Mouse (Mus musculus): ENCODE measurements around the gene Ston1. TPM values are rescaled to one million over a fixed set of nuclear protein-coding genes. Genes with fewer than 3 reads are reported as not detected.

The Ston1 gene
- polyA plus RNA-seq, 1 experiment = 43.1 TPM

DNA sequence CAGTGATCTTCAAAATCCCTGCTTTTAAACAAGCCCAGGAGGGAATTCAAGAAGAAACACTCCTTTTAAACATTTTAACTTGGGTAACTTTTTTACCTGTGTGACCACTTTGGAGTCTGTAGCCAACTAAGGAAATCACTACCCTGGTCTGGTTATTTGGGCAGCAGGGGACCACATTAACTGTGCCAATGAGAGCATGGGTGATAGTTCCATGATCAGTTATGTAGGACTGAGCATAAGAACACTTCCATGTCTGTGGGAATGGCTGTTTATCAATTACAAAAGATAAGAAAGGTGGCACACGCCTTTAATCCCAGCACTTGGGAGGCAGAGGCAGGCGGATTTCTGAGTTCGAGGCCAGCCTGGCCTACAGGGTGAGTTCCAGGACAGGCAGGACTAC lies 49.7 kb downstream of the Ston1 start:
- Histone ChIP-seq H3K4me1 (ENCODE audit: control insufficient read depth, insufficient read depth, low read length) (no peaks in the 10 kb centered on the region), H3K4me3 (replicated peaks; ENCODE audit: extremely low read depth, low read depth, low read length) (no peak overlapping the region)
- 90% methylated on average over 3 of the region's 3 CpGs for WGBS
- no peak for DNase-seq
- TF ChIP-seq POLR2A (IDR thresholded peaks at IDR 0.05; ENCODE audit: borderline replicate concordance, extremely low read depth, low read depth, low read length) (no peak), CTCF (IDR thresholded peaks at IDR 0.05; ENCODE audit: insufficient read depth, low read length) (no peak)

DNA sequence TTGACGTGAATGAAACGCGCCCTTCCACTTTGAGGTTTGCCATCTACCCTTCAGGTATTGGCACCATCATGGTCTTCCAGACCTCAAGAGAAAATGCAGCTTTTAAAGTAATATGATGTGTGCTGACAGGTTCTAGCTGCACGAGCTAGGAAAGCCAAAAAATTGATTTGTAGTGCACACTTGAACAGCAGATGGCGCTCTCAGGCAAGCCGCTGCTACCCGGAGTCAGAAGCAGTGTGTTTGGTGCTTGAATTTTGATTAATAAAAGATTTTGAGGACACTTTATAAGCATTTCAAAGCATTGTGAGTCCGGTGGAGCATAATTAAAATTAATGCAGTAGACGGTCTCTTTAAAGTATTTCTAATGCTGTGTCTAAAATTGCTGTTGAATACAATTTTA lies 54.5 kb downstream of the Ston1 start:
- DNase-seq = peak; percentile 55
- Histone ChIP-seq H3K4me1 (ENCODE audit: control insufficient read depth, insufficient read depth, low read length) (no peaks in the 10 kb centered on the region), H3K4me3 (replicated peaks; ENCODE audit: extremely low read depth, low read depth, low read length) (no peak overlapping the region)
- WGBS = 6% methylated on average over 9 of the region's 9 CpGs
- TF ChIP-seq POLR2A (IDR thresholded peaks at IDR 0.05; ENCODE audit: borderline replicate concordance, extremely low read depth, low read depth, low read length) (no peak), CTCF (IDR thresholded peaks at IDR 0.05; ENCODE audit: insufficient read depth, low read length) (peak; percentile 85)

DNA sequence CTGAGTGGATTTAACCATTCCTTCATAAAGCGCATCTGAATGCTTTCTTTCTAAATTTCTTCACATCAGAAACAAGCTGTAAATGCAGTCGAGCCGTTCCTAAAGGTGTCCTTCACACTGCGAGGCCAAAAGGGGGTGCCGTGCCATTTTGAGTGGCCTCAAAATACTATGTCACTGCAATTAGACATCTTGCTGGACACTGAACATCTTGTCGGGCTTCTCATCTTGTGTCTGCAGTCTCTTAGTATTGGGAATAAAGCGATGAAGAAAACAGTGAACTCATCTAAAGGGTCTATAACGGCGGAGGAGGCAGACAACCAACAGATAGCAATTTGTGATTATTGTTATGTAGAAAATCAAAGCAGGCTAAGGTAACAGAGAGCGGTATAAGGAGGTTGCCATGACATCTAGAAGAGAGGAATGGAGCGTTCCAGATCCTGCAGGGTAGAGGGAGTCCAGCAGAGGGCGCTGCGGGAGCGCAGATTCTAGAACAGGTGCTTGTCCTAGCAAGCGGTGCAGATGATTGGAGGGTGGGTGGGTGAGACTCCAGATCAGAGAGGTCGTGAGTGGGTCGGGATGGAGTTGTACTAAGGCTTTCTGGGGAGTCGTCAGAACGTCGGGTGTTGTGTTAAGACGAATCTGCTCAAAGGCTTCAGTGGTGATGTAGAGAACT lies 55.4 kb downstream of the Ston1 start:
- TF ChIP-seq POLR2A (IDR thresholded peaks at IDR 0.05; ENCODE audit: borderline replicate concordance, extremely low read depth, low read depth, low read length) (no peak), CTCF (IDR thresholded peaks at IDR 0.05; ENCODE audit: insufficient read depth, low read length) (peak; percentile 85)
- WGBS = 19% methylated on average over 21 of the region's 21 CpGs
- H3K4me1 ChIP-seq (ENCODE audit: control insufficient read depth, insufficient read depth, low read length) = no peaks in the 10 kb centered on the region
- H3K4me3 ChIP-seq (replicated peaks; ENCODE audit: extremely low read depth, low read depth, low read length) = no peak overlapping the region
- peak; percentile 68 for DNase-seq

DNA sequence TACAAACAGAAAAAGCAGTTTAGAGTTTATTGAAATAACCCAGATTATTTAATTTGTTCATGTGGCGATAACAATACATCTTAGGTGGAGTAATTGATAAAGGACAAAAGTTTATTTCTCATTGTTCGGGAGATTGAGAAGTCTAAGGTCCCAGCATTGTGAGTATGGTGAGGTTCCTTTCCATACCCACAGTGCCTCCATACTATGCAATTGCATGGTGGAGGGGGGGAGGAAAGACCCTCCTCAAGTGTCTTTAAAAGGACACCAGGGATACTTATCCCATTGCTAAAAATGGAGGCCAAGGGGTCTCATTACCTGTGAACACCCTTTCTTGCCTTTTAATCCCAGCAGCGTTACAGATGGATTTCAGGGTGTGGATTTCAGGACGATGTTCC lies 55.9 kb downstream of the Ston1 start:
- DNase-seq = no peak
- TF ChIP-seq CTCF (IDR thresholded peaks at IDR 0.05; ENCODE audit: insufficient read depth, low read length) (no peak), POLR2A (IDR thresholded peaks at IDR 0.05; ENCODE audit: borderline replicate concordance, extremely low read depth, low read depth, low read length) (no peak)
- WGBS = 80% methylated on average over 4 of the region's 4 CpGs
- H3K4me3 ChIP-seq (replicated peaks; ENCODE audit: extremely low read depth, low read depth, low read length) = no peak overlapping the region
- H3K4me1 ChIP-seq (ENCODE audit: control insufficient read depth, insufficient read depth, low read length) = no peaks in the 10 kb centered on the region

DNA sequence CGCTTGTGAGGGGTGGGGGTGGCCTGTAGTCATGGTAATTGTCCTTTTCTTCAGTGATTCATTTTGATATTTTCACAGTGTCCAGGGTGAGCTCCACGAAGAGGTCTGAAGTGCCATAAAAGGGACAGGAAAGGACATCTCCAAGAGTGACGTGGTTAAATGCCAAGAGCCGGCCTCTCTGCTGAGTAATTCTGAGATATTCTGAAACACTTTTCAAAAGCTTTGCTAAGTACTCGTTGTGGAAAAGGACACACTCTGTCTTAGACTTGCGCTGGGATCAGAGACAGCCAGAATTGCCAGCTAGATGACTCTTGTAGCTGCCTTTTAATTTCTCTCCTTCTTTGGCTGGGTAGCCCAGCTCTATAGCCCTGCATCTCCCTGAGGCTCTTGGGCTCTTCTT lies 61.0 kb downstream of the Ston1 start:
- 58% methylated on average over 6 of the region's 6 CpGs for WGBS
- TF ChIP-seq CTCF (IDR thresholded peaks at IDR 0.05; ENCODE audit: insufficient read depth, low read length) (no peak), POLR2A (IDR thresholded peaks at IDR 0.05; ENCODE audit: borderline replicate concordance, extremely low read depth, low read depth, low read length) (no peak)

DNA sequence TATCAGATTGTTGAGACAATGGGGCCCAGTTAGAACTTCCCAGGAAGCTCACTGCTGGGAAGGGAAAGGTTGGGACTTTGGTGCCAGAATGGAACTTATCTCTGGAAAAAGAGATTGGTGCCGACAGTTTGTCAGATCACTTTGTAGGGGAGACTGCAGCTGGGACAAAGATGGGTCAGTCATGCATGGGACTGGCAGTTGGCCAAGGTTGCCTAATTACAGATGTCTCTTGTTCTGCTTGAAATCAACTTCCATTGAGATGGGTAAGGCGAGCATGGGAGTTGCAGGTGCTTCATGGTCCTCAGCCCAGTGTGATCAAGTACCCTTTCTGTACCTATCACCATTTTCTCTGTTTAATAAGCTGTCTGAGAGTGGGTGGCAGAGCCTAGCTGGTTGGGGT lies 68.6 kb downstream of the Ston1 start:
- WGBS = 59% methylated on average over 2 of the region's 2 CpGs
- no peak for DNase-seq
- no peak for TF ChIP-seq CTCF (IDR thresholded peaks at IDR 0.05; ENCODE audit: insufficient read depth, low read length)
- no peak for TF ChIP-seq POLR2A (IDR thresholded peaks at IDR 0.05; ENCODE audit: borderline replicate concordance, extremely low read depth, low read depth, low read length)
- Histone ChIP-seq H3K4me1 (ENCODE audit: control insufficient read depth, insufficient read depth, low read length) (no peaks in the 10 kb centered on the region), H3K4me3 (replicated peaks; ENCODE audit: extremely low read depth, low read depth, low read length) (no peak overlapping the region)

More for the DNA sequence above, 61.0 kb downstream of the Ston1 start:
- Histone ChIP-seq H3K4me1 (ENCODE audit: control insufficient read depth, insufficient read depth, low read length) (no peaks in the 10 kb centered on the region), H3K4me3 (replicated peaks; ENCODE audit: extremely low read depth, low read depth, low read length) (no peak overlapping the region)
- no peak for DNase-seq

DNA sequence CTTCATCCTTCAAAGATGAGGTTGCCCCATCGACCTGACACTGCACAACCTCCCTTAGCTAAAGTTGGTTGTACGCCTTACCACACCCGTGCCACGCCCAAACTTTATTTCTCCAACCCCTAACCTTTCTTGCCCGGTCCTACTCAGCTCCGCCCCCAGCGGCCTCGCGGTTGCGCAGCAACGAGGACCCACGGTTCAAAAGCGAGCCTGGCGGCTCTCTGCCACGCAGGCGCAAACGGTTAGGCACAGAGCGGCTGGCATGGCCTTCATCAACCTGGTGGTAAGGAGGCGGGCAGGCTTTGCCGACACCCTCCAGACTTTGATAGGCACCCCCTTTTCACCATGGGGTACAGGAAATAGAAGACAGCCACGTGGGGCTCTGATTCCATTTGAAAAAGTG lies 71.0 kb downstream of the Ston1 start, which contains the start of gene Gtf2a1l:
TSS of gene Gtf2a1l (plus strand) at position 209 of the 400 bp plus-strand sequence.
- Histone ChIP-seq H3K4me3 (replicated peaks; ENCODE audit: extremely low read depth, low read depth, low read length) (no peak within 1 kb of the TSS), H3K4me1 (ENCODE audit: control insufficient read depth, insufficient read depth, low read length) (no peaks in the 10 kb centered on the region)
- TF ChIP-seq CTCF (IDR thresholded peaks at IDR 0.05; ENCODE audit: insufficient read depth, low read length) (no peak), POLR2A (IDR thresholded peaks at IDR 0.05; ENCODE audit: borderline replicate concordance, extremely low read depth, low read depth, low read length) (no peak)
- 17% methylated on average over 21 of the region's 21 CpGs for WGBS
- DNase-seq = no peak

DNA sequence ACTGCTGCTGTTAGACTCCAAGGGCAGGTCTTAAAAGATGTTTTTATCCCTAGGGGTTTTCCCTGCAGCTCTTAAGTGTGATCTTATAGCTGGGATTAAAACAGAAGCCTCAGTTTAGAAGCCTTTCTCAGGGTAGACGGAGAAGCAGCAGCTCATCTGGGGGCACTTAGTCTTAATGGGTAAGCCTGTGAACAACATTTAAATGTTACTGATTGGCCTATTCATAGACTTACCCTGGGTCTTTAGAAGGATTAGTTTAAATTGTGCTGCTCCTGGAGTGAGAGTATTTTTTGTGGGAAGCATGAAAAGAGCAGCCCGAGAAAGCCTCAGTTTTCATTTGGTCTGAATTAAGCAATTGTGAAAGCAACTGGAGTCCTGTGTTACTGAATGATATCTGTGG lies 72.4 kb downstream of the Ston1 start:
- H3K4me1 ChIP-seq (ENCODE audit: control insufficient read depth, insufficient read depth, low read length) = no peaks in the 10 kb centered on the region
- no peak for DNase-seq
- TF ChIP-seq CTCF (IDR thresholded peaks at IDR 0.05; ENCODE audit: insufficient read depth, low read length) = no peak
- no peak for TF ChIP-seq POLR2A (IDR thresholded peaks at IDR 0.05; ENCODE audit: borderline replicate concordance, extremely low read depth, low read depth, low read length)
- no peak overlapping the region for H3K4me3 ChIP-seq (replicated peaks; ENCODE audit: extremely low read depth, low read depth, low read length)
- WGBS = 82% methylated on average over 2 of the region's 2 CpGs

DNA sequence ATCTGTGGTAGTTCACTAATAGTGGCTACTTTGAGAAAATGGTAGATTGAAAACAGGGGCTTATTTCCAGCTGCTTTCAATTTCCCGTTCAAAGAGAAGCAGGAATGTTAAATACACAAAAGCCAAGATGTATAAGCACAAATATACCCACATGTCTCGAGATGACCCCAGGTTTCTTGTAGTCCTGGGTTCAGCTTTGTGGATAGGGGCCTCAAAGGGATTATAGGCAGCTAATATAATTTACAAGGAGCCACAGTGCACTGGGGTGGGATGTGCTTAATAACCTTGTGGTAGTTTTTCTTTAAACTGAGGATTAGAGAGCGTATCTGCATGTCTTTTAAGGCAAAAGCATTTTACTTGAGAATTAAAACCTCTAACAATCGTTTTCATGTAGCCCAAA lies 73.3 kb downstream of the Ston1 start:
- DNase-seq = no peak
- H3K4me1 ChIP-seq (ENCODE audit: control insufficient read depth, insufficient read depth, low read length) = no peaks in the 10 kb centered on the region
- 44% methylated on average over 4 of the region's 4 CpGs for WGBS
- TF ChIP-seq POLR2A (IDR thresholded peaks at IDR 0.05; ENCODE audit: borderline replicate concordance, extremely low read depth, low read depth, low read length) = no peak
- no peak for TF ChIP-seq CTCF (IDR thresholded peaks at IDR 0.05; ENCODE audit: insufficient read depth, low read length)
- no peak overlapping the region for H3K4me3 ChIP-seq (replicated peaks; ENCODE audit: extremely low read depth, low read depth, low read length)

Data from lung, adult 2 months (tissue).